Mouse (Mus musculus) frontal cortex, adult (tissue): ENCODE results near the gene Sfmbt2.
"Not testable (repeated sequence)": the region's sequence is repeated elsewhere in the genome, so short reads cannot be mapped to it uniquely, and the experiment has no call there.

Experiments
- ATAC-seq: cut with Nextera tagmentation; 2 replicates; pipeline ENCODE4 v1.9.2; 2017; ENCODE audit warnings: mild to moderate bottlenecking, moderate library complexity, mixed read lengths; ENCODE audit not compliant: low TSS enrichment

Gene Sfmbt2

DNA sequence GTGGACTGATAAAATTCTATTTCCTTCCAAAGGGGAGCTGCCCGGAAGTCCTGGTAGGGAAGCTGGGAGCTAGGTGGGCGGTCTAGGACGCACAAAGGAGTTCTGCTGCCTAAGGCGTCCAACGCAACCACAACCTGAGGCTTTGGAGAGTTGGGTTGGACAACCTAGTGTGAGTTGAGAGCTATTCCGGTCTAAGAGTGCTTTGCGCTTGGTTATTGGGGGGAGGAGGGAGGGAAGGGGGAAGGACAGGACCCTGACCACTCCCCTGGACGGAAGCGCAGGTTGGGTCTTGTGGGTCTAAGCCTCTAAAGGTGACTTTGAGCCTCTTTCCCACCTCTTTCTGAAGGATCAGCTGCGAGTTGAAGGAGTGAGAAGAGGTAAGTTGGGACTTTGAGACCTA is at the start of gene Sfmbt2:
Sfmbt2 (plus strand) TSS at position 335 of the 400 bp plus-strand sequence.
- ATAC-seq, result no peak

GRCm38 (mm10) chr2:10321093-10321492 is 49.2 kb upstream of the Sfmbt2 start:
- ATAC-seq, result no peak

GRCm38 (mm10) chr2:10323173-10323572 is 47.1 kb upstream of the Sfmbt2 start:
- no peak for ATAC-seq

- ATAC-seq, result no peak
Measured at GRCm38 (mm10) chr2:10324980-10325379, 45.3 kb upstream of the Sfmbt2 start.

DNA sequence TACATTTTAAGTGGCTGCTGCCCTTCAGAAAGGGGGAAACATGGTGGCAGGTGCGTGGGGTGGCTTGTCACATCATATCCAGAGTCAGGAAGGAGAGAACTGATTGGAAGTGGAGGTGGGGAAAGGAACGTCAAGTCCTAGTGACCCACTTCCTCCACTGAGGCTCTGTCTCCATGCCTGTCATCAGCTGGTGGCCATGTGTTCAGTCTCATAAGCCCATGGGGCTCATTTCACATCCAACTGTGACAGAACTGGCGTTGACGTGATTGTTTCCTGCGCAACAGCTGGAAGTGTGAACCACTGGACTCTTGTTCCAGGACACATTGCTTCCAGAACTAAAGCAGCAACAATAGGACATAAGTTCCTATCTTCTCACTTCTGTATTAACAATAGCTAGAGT is 40.1 kb upstream of the Sfmbt2 start:
- ATAC-seq, result no peak

DNA sequence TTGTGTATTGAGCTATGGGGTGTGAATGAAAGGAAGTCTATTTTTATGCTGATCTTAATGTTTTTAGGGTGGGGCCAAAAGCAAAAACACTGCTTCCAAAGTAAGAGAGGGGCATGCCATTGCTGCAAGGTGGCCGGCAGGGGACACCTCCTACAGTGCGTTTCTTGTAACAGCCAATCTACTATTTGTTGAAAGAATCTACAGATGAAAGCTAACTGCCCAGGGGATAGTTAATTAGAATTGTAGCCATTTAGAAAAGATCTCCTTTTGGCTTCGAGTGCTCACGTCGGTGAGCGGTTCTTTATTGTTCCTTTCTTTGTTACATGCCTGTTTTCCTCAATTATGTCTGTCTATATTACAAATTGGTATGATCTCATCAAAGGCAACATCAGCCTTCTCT is 36.0 kb upstream of the Sfmbt2 start:
- no peak for ATAC-seq

GRCm38 (mm10) chr2:10335037-10335608 is 35.2 kb upstream of the Sfmbt2 start:
- ATAC-seq, result no peak

DNA sequence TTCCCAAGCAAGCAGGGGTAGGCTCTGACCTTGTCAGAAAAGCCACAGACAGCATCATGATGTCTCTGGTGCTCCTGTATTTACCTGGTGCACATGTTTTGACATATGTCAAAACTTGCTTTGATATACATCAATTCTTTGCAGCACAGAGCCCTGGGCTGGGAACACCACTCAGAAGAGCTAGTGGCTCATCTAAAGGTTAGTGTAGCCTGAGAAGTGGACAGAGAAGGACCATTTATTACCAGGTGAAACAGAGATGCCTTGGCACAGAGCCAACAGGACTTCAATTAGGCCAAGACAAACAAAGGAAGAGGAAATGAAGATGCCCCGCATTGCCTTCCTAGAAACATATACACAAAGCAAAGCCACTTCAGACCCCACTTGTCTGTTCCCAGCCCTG is 30.3 kb upstream of the Sfmbt2 start:
- no peak for ATAC-seq

- no peak for ATAC-seq
Measured at GRCm38 (mm10) chr2:10343523-10343922, 26.8 kb upstream of the Sfmbt2 start.

- not testable (repeated sequence) for ATAC-seq
Measured at GRCm38 (mm10) chr2:10344073-10344472, 26.2 kb upstream of the Sfmbt2 start.

- no peak for ATAC-seq
Measured at GRCm38 (mm10) chr2:10347193-10347592, 23.1 kb upstream of the Sfmbt2 start.

DNA sequence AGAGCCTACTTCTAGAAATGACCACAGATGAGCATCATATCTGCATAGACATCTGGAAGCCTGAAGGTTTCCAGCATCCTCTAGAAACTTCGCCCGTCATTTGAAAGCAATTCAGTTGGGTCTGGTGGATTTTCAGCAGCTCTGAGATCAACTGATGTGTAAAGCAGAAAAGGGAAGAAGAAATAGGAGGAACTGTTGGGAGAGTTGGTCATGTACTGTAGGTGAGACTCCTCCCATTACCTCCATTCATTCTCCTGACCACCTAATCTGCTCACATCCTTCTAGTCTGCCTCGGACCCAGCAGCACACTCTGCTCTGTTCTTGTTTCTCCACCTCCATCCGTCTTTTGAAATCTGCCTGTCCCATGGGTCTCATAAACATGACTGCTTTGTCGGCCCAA is 22.3 kb upstream of the Sfmbt2 start:
- no peak for ATAC-seq

DNA sequence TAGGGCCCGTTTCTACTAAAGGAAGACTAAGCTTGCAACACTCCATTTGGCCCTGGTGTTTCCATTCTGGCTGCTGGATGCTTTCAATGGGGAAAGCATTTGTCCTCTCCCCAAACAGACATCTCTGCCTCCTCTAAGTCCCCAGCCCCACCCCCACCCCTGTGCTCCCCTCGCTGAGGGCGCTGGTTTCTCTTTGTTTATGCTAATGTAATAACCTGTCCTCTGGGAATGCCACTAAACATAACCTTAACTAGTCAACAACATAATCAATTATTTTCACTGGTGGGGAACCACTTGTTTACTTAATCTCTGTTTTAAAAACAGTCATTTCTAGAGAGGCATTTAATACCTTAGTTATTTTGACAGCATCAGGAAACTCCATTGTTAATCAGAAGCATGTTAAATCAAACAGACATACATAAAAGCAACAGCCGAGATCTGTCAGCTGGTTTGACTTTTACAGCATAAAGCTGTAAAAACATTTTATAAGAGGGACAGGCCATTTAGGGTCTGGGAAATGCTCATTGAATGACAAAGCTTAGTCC is 20.0 kb upstream of the Sfmbt2 start:
- ATAC-seq, result no peak

DNA sequence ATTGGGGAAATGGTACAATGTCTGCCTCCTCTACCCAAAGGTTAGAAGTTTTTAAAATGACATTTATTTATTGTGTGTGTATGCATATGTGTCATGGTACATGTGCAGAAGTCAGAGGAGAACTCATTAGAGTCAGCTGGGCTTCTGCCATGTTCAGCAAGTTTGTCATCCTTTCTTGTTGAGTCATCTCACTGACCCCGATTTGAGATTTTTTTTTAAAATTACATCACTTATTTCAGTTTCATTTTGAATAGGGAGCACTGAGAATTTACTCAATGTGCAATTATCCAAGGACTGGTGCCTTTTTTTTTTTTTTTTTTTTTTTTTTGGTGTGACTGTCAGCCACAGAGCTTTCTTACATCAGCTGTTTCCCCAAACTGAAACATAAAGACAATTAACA is 19.2 kb upstream of the Sfmbt2 start:
- ATAC-seq, result no peak

- ATAC-seq, result no peak
Measured at GRCm38 (mm10) chr2:10352887-10353286, 17.4 kb upstream of the Sfmbt2 start.

GRCm38 (mm10) chr2:10353889-10354288 is 16.4 kb upstream of the Sfmbt2 start:
- ATAC-seq, result no peak

DNA sequence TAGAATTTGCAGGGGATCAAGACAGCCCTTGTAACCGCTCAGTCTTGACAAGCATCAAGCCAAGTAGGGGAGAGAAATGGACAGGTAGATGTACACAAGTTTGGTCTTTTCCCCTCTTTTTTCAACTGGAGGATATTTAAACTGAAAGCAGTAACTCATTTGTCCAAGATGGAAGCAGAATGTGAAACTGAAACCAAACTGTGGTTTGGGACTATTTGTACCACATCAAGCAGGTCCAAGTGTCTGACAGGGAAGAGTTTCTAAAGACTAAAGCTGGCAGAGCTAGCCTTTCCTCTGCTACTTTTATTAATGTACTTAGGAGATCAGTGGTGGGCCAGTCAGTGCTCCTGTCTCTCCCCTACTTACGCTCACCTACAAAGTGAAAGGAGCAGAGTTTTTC is 10.4 kb upstream of the Sfmbt2 start:
- no peak for ATAC-seq

DNA sequence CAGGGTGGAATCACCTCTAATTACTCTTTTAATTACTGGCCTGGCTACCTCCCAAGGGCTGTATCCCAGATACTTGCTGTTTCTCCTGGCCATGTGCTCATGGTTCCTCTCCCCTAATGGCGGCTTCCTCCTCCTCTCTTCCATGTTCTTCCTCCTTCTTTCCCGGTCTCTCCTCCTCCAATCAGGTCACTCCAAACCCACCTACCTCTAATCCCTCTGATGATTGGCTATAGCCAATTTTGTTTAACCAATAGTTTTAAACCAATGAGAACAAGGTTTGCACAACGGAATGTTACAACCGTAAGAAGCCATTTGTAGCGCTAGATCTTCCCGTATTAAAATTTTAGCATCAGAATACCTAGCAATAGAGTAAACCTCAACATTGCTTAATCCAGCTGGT is 5.2 kb upstream of the Sfmbt2 start:
- ATAC-seq, result no peak

DNA sequence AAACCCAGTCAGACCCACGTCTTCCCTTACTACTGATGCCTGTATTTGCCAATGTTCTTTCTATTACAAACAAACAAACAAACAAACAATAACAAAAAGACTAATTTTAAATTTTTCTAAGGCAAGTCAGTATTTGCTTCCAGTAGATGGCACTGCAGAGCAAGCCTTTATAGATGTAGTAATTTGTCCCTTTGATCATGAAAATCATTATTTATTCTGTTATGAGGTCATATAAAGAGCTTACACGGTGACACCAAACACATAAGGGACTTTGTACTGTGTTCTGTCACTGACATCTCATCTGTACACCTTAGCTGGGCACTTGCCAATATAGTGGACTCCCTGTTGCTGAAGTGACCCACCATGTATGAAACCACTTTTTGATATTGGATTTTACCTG is 4.0 kb upstream of the Sfmbt2 start:
- ATAC-seq, result no peak

DNA sequence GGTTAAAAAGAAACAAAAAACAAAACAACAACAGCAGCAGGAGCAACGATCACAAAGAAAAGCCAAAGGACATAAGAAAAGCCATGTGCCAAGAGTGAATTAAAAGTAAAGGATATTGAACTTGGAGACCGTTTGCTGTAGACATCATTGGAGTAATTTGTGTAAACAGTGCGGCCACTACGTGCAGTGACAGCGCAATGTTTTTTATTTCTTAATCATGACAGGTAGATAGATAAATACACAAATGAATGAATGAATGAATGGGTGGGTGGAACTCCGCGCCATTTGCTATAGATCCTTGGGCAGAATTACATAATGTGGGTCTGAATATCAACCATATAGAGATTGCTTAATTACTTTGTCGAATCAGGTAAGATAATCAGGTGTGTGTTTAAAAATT is 634 bp upstream of the Sfmbt2 start:
- ATAC-seq, result no peak

DNA sequence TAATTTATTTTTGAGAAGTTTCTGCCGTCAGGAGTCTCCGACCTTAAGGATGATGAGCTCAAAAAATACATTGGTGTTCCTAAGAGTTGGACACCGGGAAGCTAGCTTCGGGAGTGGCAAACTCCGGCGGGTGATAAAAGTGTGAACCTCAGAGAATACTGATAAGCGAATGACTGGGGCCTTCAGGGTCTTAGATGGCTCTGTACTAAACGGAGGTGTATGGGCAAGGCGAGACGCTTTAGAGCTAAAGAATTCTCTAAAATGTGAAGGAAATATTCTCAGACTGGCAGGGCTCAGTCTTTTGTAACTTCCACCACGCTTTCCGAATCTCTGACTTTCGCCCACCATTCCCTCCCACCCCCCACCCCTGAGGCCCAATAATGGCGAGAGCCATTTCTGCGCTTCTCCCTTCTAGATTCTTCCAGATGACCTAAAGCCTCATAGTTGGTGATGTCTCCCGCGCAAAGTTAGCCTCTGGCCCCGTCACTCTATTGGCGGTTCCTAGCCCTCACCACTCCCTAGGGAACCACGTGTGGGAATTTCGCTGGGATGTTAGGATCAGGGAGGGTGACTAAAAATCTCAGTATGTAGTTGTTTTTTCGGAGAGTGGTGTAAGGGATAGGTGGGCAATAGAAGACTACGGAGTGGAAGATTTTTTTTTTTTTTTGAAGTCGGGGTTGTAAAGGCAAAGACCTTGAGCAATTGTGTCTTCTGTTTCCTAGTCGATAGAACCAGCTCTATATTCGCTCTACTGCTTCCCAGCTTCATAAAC is 563 bp downstream of the Sfmbt2 start:
- no peak for ATAC-seq

GRCm38 (mm10) chr2:10371459-10371817 is 1.1 kb downstream of the Sfmbt2 start:
- no peak for ATAC-seq

GRCm38 (mm10) chr2:10371899-10372298 is 1.6 kb downstream of the Sfmbt2 start:
- ATAC-seq, result no peak

DNA sequence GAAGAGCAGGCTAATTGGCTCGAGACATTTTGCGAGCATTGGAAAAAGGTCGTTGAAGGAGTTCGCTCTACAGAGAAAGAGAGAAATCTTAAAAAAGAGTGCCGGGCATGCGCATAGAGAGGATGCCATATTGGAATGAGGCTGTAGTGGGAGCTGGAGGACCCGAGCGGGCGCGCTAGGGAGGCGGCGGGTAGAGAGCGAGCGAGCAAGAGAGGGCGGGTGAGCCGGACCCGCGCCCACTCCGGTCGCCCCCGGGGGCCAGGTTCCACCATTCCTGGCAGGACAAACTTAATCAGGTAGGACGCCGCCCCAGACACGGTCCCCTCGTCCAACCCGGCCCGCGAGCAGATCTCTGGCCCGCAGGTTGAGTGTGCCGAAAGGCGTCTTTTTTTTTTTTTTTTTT is 2.0 kb downstream of the Sfmbt2 start:
- peak; percentile 82 for ATAC-seq
